Mouse (Mus musculus) stomach, postnatal 0 days (tissue): ENCODE measurements at regions not wholly inside any gene's neighbourhood (a gene's known extent, or its start where the extent isn't known, plus 50 kb on each side); places are given as distances from the start of the nearest gene placed in this dataset.

Source experiments
- CTCF ChIP-seq: IDR thresholded peaks from 2 replicates; pipeline ENCODE4 v1.5.1; 2016; ENCODE audit warnings: antibody characterized with exemption, low read depth, mild to moderate bottlenecking, moderate library complexity
- EP300 ChIP-seq: optimal IDR thresholded peaks from 2 replicates; pipeline ENCODE3; 2016; ENCODE audit warnings: antibody characterized with exemption

DNA sequence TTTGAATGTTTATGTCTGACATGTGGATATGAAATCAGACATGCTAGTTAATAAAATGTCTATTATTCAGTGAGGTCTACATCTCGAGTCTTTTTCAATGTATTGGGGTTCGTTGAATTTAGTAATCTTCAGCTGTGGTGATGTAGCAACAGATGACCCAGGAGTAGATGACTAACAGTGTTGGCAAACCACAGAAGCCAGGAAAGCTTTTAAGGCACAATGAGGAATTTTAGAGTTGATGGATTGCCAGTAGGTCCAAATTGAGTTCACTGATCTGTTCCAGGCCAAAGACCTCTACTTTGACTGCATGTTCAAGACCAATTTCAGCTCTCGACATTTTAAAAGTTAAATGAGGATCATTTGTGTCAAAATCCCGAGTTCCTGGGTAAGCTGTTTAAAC, 92.8 kb upstream of the Speer4f2 start:
- TF ChIP-seq EP300 (no peak), CTCF (no peak)
